Mouse (Mus musculus): Measurements from ENCODE around the gene Sh3d19.
"Not testable (repeated sequence)": the region's sequence is repeated elsewhere in the genome, so short reads cannot be mapped to it uniquely, and the experiment has no call there.

Sh3d19 gene

GRCm38 (mm10) chr3:86093213-86093845, 122.4 kb downstream of the Sh3d19 start:
- no peak for DNase-seq (ENCODE audit: low spot score)

DNA sequence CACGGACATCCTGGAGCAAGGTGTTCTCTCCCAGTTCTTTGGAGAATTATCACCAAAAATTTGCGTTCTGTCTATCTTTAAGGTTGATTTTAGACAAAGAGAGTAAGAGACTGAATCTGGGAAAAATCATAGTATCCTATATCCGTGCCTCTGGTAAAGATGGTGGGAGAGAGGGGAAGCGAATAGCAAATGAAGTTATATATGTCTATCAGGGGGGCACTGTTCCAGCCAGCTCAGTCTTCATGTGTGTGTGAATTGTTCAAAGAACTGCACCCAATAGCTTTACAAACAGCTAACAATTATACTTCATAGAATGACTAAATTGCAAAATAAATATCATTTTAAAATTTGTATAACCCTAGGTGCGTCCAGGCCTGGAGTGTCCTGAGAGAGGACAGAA, 123.0 kb downstream of the Sh3d19 start:
- no peak for DNase-seq (ENCODE audit: low spot score)

DNA sequence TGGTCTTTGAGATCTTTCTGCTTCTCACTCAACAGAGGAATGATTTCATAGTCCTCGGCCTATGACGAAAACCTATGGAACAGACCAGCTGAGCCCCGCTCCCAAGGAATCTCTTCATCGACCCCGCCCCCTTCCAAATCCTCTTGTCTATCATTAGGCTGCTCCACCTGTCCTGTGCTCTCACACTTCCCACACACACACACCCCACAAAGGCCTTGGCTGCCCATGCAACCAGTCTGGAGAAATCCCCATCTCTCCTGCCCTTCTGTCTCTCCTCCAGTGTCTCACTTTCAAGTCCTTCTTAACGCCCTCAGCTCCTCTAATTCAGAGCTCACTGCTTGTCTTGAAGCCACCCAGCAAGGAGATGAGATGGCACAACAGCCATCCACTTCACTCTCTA, 131.0 kb downstream of the Sh3d19 start:
- no peak for DNase-seq (ENCODE audit: low spot score)

- no peak for DNase-seq (ENCODE audit: low spot score)
Observed at GRCm38 (mm10) chr3:86103449-86104291, 132.8 kb downstream of the Sh3d19 start.

GRCm38 (mm10) chr3:86104433-86104832, 133.5 kb downstream of the Sh3d19 start:
- not testable (repeated sequence) for DNase-seq (ENCODE audit: low spot score)

DNA sequence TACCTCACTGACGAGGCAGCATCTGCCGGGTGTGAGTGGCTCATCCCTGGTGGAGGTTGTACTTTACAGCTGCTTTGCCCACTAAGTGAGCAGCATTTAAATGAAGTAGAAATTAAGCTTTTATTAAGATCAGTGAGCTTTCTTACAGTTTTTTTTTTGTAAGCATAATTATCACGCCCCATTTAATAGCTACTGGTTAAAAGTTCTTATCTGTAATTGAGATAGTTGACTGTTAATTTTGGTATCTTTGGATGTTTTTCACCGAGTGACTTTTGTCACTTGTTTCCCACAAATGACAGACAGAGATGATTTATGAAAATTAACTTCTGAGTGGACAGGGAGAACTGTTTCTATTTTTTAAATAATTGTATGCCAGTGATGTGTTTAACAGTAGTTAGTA, 134.0 kb downstream of the Sh3d19 start:
- no peak for DNase-seq (ENCODE audit: low spot score)

DNA sequence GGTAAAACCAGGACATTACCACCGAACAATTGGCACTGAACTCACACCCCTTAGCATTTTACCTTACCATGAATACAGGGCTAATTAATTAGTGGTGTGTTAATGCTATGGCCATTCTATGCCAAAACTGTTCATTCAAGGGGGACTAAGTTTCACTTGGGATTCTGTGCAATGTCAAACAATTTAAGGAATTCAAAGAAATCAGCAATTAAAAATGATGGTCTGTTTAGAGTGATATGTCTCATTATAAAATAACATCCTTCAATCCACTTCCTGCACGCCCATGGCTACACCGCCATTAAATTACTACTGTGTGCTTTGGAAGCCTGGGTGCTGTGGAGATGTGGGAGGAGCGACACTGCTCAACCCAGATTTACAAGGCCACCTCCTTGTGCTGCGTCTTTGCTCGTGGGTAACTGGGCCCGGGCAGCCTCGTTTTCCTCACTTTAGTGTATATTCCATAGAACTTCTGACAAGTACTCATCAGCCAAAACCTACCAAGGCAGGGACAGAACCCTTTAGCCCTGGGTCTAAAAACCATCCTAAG, 135.2 kb downstream of the Sh3d19 start:
- DNase-seq (ENCODE audit: low spot score): no peak

DNA sequence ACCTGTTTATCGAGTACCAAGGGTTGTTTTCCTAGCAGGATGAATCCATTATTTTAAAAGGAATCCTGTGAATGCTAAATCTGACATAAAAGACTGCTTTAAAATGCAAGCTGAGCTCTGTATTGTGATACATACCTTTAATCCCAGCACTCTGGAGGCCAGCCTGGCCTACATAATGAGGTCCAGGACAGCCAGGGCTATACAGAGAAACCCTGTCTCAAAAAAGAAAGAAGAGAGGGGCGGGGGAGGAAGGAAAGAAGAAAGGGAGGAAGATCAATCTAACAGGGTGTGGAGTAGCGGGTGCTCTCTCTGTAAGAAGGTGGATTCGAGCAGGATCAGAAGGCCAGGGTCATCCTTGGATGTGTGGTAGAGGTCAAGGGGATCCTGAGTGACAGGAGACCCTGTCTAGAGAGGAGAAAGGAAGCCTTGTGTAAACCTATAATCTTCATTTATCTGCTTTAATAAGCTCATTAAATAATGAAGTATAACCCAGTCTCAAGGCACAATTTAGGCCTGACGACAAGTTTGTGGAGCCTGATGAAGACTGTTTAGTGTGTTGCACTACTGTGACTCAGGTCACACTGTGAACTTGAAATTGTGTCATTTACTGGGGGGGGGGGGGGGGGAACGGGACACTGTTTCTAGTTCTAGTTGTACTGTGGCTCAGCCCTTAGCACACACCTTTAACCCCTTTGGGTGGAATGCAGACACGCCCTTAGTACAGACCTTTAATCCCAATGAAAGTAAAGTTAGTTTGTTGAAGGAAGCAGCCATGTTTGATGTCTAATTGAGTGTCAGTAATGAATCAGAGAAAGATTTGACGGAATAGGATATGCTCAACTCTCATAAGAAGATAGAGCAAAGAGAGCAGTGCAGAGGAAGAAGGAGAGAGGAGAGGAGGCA, 137.0 kb downstream of the Sh3d19 start:
- no peak for DNase-seq (ENCODE audit: low spot score)

DNA sequence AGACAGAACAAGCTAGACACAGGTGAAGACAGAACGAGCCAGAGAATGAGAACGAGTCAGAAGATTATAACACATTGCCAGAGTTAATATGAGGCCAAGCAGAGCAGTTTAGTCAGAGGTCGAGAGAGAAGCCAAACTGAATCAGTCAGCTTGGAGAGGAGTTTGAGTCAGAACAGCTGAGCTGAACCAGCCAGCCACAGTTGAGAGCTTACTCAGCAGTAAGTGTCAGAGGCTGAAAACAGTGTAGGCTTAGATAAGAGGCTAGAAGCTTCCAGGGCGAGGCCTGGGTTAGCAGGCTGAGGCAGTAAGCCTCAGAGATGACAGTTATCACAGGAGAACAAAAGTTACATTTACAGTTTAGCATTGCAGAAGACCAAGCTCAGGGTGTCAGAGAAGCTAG, 137.7 kb downstream of the Sh3d19 start:
- DNase-seq (ENCODE audit: low spot score): no peak

DNA sequence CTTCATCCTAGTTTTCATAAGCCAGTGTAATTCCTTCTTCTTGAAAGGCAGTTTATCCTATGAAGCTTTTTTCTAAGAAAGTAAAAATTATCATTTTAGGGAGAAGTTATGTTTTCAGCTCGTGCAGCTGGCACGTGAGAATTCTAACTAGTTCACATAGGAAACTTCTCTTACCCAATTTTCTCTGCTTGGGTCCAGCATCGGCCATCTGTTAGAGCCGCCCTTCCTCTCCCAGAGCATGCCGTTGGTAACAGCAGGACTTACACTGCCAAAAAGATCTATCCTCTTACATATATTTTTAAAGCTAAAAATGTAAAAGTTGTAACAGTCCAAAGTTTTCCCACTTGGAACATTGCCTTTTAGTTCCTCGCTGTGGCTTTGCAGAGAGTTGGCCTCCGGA, 138.2 kb downstream of the Sh3d19 start:
- DNase-seq (ENCODE audit: low spot score): no peak

- peak; percentile 16 for DNase-seq (ENCODE audit: low spot score)
Observed at GRCm38 (mm10) chr3:86110077-86110476, 139.2 kb downstream of the Sh3d19 start.

DNA sequence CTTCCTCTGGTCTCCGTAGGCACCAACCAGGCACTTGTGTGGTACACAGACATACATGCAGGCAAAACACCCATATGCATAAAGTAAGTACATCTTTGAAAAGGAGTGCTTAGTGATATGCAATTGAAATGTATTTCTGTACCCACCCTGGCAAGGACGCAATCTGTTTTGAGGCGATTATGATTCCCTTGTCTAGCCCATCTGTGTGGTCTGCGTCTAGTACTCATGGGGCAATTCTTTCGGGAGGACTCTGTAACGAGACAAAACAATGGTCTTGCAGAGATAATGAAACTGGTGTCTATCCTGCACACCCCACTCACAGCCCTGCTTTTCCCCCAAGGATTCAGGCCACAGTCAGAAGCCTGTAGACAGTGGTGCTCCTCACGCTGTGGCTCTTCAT, 141.9 kb downstream of the Sh3d19 start:
- DNase-seq (ENCODE audit: low spot score): no peak

DNA sequence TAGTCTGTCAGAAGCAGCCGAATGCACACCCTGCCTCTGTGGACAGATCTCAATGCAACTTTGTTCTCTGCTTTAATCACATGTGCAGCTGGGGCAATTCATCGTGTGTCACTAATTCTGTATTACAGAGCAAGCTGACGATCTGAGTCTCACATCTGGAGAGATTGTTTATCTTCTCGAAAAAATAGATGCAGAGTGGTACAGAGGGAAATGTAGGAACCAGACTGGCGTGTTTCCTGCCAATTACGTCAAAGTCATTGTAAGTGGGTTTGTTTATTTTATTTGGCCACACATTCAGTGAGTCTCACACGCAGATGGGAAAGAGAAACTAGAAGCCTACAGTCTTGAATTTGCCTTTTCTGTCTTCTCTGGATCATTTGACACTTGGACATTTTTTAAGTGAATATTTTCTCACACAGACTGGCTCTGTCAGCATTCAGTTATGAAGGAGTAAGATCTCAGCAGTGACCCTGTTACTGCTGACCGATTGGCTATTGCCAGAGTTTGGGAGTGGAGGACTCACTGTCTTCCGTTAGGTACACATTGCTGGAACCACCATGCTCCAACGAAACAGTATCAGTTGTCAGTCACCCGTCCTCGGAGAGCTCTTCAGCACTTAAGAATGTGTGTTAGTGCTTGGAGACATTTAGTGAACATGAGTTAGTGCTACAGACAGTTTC, 143.9 kb downstream of the Sh3d19 start:
- peak; percentile 66 for DNase-seq (ENCODE audit: low spot score)

- DNase-seq (ENCODE audit: low spot score): peak; percentile 22
Observed at GRCm38 (mm10) chr3:86116951-86117350, 146.0 kb downstream of the Sh3d19 start.

GRCm38 (mm10) chr3:86119237-86119932, 148.5 kb downstream of the Sh3d19 start:
- no peak for DNase-seq (ENCODE audit: low spot score)

- no peak for DNase-seq (ENCODE audit: low spot score)
Observed at GRCm38 (mm10) chr3:86122156-86122555, 151.2 kb downstream of the Sh3d19 start.

DNA sequence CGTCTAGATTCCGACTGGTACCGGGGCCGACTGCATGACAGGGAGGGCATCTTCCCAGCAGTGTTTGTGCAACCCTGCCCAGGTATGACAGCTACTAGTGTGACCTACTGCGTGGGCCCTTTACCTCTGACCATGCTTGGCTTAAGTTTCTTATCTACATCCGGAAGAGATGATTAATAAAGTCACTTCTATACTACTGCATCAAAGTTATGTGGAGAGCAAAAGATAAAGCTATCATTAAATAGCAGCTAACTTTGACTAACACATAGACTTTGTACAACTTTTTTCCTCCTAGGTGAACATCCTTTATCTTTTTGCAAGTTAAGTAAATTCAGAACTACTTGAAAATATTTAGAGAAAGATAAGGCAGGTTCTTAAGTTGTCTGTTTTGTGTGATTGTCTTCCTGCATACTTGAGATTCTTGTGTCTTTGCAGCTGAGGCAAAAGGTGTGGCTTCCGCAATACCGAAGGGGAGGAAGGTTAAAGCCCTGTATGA, 152.4 kb downstream of the Sh3d19 start:
- no peak for DNase-seq (ENCODE audit: low spot score)

- DNase-seq (ENCODE audit: low spot score): peak; percentile 80
Observed at GRCm38 (mm10) chr3:86129757-86130156, 158.8 kb downstream of the Sh3d19 start.

DNA sequence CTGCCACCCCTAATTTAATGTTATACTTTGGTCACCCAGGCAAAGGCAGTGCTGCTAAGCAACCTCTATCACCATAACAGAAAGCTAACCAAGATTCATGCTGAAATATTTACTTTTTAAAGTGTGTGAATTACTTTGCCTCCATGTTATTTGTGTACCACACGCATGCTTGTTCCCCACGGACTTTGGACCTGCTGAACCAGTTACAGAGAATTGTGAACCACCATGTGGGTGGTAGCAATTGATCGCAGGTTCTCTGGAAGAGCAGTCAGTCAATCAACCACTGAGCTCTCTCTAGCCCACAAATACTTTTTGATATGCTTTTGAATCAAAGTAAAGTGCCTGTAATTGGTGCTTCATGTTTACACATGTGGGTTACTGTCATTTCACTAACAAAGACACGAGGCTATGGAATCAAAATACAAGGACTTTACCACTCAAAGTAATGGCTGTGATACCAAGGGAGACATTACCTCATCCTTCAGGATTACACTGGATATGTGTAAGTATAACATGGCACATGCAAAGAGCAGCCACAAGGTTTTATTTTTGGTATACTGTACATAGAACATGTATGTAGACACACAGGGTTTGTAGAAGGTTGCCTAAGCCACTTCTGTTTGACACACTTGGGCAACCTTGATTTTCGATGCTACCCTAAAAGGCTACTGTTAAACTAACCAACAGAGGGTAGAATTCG, 164.2 kb downstream of the Sh3d19 start:
- DNase-seq (ENCODE audit: low spot score): no peak

GRCm38 (mm10) chr3:86135886-86136563, 165.1 kb downstream of the Sh3d19 start:
- no peak for DNase-seq (ENCODE audit: low spot score)

Data from adipocyte (in vitro differentiated cells).